Mouse (Mus musculus) cortical plate, adult 2 months (tissue): ENCODE results near the gene Cttnbp2. TPM values are rescaled to one million over a fixed set of nuclear protein-coding genes. Genes with fewer than 3 reads are reported as not detected.
"Not testable (repeated sequence)": the region's sequence is repeated elsewhere in the genome, so short reads cannot be mapped to it uniquely, and the experiment has no call there.

ENCODE experiments used
- H3K27ac ChIP-seq: fragments of 200-500 bp; 2 replicates; pipeline ENCODE4 v1.5.1; 2012; ENCODE audit warnings: low read length, control low read depth, inconsistent platforms; ENCODE audit not compliant: insufficient read depth
- H3K4me1 ChIP-seq: fragments of 200-500 bp; 2 replicates; pipeline ENCODE4 v1.6.1; 2011; ENCODE audit warnings: low read length; ENCODE audit not compliant: control insufficient read depth, insufficient read depth
- H3K4me3 ChIP-seq: fragments of 200-500 bp; 2 replicates; pipeline ENCODE4 v1.5.1; 2011; ENCODE audit warnings: mild to moderate bottlenecking, low read length, control low read depth; ENCODE audit not compliant: insufficient read depth
- CTCF ChIP-seq: fragments of 200-500 bp; IDR thresholded peaks from 2 replicates; pipeline ENCODE4 v1.5.1; 2011; ENCODE audit warnings: mild to moderate bottlenecking, control low read depth, low read length; ENCODE audit not compliant: insufficient read depth; ENCODE audit errors: extremely low read depth
- POLR2A ChIP-seq: fragments of 200-500 bp; IDR thresholded peaks from 2 replicates; pipeline ENCODE4 v1.6.1; 2011; ENCODE audit warnings: mild to moderate bottlenecking, low read length, control low read depth; ENCODE audit not compliant: insufficient read depth; ENCODE audit errors: extremely low read depth
- polyA plus RNA-seq: library from polyadenylated mRNA; depleted of rRNA; stranded (reverse); fragments of >200 nt; gene quantifications from 2 replicates; pipeline ENCODE4 v1.2.3, GENCODE M21; 2012

Cttnbp2 gene
- polyA plus RNA-seq, 1 experiment = 79.0 TPM

DNA sequence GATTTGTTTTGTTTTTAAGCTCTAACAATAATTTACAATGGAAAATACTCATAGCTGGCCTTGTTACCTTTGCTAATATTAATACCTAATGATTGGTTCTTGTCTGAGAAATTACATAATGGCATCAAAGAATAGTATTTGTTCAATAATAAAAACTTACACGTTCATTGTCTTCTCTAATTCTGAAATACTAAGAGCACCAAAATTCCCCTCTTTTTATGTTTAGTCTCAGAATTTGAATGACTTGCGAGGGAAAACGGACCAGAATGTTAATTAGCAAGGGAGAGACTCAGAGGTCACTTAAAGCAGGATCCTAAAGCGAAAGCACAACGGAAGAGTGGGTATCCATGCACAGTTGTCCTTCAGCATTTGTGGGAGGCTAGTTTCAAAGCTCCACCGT is 91.5 kb downstream of the Cttnbp2 start:
- Histone ChIP-seq H3K27ac (no peak overlapping the region), H3K4me1 (peaks cover 7% of the 10 kb centered on the region), H3K4me3 (no peak overlapping the region)
- no peak for TF ChIP-seq POLR2A
- TF ChIP-seq CTCF = no peak

DNA sequence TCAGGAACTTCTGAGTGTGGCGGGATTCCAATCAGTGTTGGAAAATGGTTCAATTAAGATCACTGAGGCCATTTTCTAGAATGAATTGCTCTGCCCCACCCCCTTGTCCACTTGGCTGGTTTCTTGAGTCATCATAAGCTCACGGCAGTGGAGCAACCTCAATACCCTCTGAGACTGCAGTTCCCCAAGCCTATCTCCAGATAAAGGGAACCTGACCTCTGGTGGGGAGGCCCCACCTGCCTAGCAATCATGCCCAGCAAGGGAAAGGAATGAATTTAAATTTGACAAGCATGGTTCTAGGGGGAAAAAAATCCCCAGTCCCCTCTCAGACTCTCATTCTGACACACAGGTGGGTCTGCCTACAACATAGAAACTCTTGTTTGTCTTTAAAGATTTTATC is 93.1 kb downstream of the Cttnbp2 start:
- Histone ChIP-seq H3K27ac (no peak overlapping the region), H3K4me1 (peaks cover 7% of the 10 kb centered on the region), H3K4me3 (no peak overlapping the region)
- TF ChIP-seq POLR2A (no peak), CTCF (no peak)

DNA sequence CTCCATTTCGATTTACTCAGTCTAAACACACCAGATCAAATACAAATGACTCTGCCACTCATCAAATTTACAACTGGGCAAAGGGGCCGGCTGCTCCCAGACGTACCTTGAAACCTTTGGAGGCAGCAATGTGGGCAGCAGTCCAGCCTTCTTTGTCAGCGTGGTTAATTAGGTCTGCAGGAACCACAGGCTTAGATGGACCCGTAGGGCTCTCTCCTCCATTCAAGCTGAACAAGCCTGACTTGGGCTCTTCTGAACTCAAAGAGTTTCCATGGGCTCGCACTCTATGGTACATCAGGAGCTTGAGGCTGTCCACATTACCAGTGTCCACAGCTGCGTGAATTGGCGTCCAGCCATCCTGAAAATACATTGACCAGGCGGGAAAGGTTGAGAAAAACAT is 94.0 kb downstream of the Cttnbp2 start:
- Histone ChIP-seq H3K4me1 (peaks cover 4% of the 10 kb centered on the region), H3K27ac (no peak overlapping the region), H3K4me3 (no peak overlapping the region)
- TF ChIP-seq POLR2A (no peak), CTCF (no peak)

DNA sequence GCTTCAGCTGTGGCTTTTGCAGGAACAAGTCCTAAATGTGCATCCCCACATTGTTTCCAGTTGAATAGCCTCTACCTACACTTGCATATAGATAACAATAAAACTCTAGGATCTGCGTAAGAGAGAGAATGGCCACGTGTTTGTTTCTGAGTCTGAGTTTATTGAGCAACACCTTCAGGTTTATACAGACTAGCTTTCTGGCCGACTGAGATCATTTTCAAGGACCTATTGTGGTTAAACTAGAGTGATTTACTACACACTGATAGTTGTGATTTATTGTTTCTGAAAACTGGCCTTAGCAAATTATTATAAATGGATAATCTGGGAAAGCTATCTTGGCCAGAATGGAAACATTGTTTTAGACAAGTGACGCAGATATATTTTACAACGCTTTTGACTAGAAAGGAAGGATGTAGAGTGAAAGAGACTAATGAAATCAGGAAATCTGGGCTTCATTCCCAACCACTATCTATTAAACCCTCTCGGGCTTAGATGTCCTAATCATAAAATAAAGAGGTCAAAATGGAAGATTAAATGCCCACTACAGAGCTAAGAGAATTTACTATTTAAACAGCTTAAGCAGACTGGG is 96.7 kb downstream of the Cttnbp2 start:
- H3K4me1 ChIP-seq = no peaks in the 10 kb centered on the region
- no peak overlapping the region for H3K27ac ChIP-seq
- TF ChIP-seq POLR2A (no peak), CTCF (no peak)
- no peak overlapping the region for H3K4me3 ChIP-seq

DNA sequence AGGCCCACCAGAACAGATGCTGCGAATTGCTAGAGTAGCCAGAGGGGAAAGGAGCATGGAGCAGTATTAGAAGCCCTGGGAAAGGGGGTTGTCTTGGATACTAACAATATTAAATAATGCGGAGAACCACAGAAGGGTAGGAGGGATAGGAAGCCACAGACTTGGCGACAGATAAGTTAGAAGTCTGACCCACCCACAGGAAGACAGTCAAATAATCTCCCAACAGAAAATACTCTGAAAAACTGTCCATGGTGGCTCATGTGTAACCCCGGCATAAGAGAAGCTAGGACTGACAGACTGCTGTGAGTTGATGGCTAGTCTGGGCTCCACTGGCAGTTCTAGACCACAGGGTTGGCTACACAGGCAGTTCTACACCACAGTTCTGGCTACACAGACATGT is 98.7 kb downstream of the Cttnbp2 start:
- H3K27ac ChIP-seq = no peak overlapping the region
- H3K4me3 ChIP-seq = no peak overlapping the region
- no peaks in the 10 kb centered on the region for H3K4me1 ChIP-seq
- TF ChIP-seq POLR2A (no peak), CTCF (no peak)

DNA sequence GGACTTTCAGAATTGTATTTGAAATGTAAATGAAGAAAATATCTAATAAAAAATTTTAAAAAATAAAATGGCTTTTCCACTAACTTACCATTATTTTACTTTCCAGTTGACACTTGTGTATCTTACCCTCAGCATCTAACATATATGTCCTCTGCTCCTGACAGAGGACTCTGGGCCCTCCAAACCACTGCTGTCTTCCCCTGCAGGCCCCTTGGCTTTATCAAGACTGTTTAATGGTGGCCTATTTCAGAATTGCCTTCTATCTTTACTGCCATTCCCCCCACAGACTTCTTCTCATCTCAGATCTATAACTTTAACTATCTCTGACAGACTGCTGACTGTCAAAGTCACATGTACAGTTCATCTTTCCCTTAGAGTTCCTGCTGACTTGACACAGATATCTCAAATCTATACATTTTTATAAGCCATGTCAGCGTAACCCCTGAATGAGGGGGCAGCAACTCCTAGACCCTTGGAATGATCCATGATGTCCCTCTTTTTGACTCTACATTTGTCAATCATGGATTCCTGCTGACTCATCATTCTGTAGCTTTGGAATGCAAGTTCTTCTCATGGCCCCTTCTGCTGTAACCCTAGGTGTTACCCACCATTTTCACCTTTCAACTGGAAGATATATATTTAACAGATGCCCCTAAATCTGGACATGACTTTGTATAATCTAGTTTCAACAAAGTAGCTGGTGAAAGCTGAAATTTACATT is 103.0 kb downstream of the Cttnbp2 start:
- peaks cover 4% of the 10 kb centered on the region for H3K4me1 ChIP-seq
- TF ChIP-seq POLR2A (no peak), CTCF (no peak)
- no peak overlapping the region for H3K27ac ChIP-seq
- no peak overlapping the region for H3K4me3 ChIP-seq

DNA sequence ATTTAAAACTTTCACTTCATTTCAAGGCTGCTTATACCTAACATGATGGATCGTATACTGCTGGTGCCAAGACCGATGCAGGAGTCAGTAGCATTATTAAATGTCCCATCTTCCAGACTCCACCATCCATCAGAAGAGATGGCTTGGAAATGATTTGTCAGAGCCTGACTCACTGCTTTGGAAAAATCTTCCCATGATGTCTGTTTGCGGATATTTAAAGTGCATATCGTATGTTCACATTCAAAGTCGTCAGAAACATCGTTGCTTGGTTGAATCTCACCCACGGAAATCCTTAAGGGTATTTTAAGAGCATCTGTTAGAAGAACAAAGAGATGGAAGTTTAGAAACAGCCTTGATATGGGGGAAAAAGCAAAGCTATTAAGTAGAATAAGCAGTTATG is 106.2 kb downstream of the Cttnbp2 start:
- TF ChIP-seq POLR2A (no peak), CTCF (no peak)
- peak overlapping the region; percentile 59; the same call in 1 of the 2 replicates for H3K27ac ChIP-seq
- H3K4me1 ChIP-seq = peaks cover 4% of the 10 kb centered on the region
- H3K4me3 ChIP-seq = no peak overlapping the region

DNA sequence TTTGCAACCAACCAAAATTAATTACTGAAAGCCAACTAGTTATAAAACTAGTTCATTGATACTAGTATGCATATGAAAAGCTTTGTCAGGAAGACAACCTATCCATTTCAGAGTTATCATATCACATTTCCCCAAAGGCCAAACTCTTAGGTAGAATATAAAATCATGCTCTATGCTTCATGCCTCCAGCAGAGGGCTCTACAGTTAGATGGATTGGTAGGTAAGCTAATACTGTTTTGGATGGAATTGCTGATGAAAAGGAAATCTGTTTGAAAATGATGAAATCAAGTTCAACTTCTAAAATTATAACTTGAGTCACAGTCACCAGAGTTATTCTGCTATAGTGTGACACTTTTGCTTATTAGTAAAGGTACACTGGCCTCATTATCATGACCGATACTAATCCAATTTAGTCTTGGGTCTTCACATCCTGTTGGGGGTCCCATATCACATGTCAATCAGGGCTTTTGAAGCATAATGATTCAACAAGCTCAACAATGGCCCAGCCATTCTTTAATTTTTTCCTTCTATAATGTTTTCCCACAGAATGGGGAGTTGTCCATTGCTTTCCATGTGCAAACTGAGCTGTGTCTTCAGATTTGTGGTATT is 113.5 kb downstream of the Cttnbp2 start:
- Histone ChIP-seq H3K4me1 (no peaks in the 10 kb centered on the region; the same call in none of the 2 replicates), H3K27ac (no peak overlapping the region), H3K4me3 (no peak overlapping the region)
- TF ChIP-seq CTCF (no peak), POLR2A (no peak)

DNA sequence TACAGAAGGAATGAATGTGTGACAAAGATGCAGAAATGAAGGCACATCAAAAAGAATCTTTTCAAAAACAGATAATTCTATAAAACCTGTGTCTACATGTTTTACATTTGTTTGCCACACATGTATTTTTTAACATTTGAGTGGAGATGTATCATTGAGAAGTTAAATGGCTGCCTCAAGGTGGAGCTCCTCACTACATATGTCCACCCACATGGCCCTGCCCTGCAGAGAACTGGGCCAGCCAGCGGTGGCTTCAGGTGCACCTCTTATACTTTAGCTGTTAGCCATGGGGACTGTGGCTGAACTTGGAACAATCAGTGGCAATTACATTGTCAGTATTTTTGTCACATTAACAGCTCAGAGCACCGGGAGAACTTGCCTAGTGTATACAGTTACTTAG is 133.3 kb downstream of the Cttnbp2 start:
- TF ChIP-seq CTCF (no peak), POLR2A (no peak)
- H3K4me1 ChIP-seq = no peaks in the 10 kb centered on the region
- no peak overlapping the region for H3K27ac ChIP-seq

DNA sequence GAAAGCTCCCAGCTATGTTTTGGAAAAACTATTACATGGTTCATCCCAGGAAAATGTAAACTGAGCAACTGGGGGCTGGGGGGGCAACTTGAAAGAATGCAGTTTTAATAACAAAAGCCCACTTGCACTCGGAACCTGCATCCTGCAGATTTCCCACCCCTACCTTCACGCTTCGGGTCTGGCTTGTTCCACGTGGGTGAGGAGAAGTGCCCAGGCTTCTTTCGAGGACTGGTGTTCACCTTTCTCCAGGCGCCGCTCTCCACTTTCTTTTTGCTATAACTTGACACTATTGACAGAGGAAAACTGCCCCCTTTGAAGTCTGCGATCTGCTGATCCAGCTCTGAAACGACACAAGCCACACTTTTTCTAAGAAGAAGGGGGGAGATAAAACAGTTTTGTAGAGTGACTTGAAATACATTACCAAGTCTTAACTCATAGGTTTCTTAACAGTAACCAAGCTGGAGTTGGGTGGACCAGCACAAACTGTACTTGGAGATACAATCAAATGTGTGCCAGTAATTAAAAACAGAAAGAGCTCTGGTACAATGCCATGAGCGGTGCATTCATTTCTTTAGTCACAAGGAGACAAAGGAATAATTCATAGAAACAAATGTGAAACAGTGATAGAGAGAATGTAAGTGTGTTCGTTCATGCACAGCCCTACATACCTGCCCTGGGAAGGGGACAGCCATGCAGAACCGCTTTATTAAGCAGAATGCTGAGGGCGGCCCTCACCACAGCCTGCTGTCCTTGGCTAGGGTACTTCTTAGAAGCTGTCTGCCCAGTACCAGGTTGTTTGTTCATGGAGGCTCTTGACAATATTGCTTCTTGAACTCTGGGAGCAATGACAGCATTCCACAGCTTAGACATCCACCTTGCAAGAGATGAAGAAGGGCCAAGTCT is 134.1 kb downstream of the Cttnbp2 start:
- no peak for TF ChIP-seq CTCF
- no peak for TF ChIP-seq POLR2A
- Histone ChIP-seq H3K27ac (no peak overlapping the region), H3K4me1 (no peaks in the 10 kb centered on the region), H3K4me3 (no peak overlapping the region)

More for the DNA sequence above, 133.3 kb downstream of the Cttnbp2 start:
- no peak overlapping the region for H3K4me3 ChIP-seq

DNA sequence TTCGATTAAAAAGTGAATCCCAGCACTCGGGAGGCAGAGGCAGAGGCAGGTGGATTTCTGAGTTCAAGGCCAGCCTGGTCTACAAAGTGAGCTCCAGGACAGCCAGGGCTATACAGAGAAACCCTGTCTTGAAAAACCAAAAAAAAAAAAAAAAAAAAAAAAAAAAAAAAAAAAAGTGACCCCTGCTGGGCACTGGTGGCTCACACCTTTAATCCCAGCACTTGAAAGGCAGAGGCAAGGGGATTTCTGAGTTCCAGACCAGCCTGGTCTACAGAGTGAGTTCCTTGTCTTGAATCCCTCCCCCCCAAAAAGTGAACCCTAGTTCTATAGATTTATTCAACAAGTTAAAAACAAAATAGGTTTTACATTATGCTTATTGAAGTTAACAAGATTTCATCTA is 136.9 kb downstream of the Cttnbp2 start:
- not testable (repeated sequence) for H3K27ac ChIP-seq, H3K4me1 ChIP-seq, H3K4me3 ChIP-seq
